Mouse (Mus musculus): ENCODE data around the gene Dirc2.

- TF ChIP-seq CTCF (IDR thresholded peaks at IDR 0.05; ENCODE audit: insufficient read depth, low read length): no peak
- TF ChIP-seq POLR2A (IDR thresholded peaks at IDR 0.05; ENCODE audit: borderline replicate concordance, extremely low read depth, low read depth, low read length): no peak
Measured at GRCm38 (mm10) chr16:35781096-35781495, 11.9 kb upstream of the Dirc2 start.

All from lung, adult 2 months (tissue).